Mouse (Mus musculus) lung, embryonic 15.5 days (tissue): Measurements from ENCODE around the gene Ceacam15. TPM values are rescaled to one million over a fixed set of nuclear protein-coding genes. Genes with fewer than 3 reads are reported as not detected.

Experiments
- ATAC-seq: fragments of 200-750 bp; cut with Nextera tagmentation; 2 replicates; pipeline ENCODE4 v1.8.0; 2017; ENCODE audit warnings: moderate number of reproducible peaks, borderline replicate concordance; ENCODE audit not compliant: low FRiP score, low TSS enrichment; ENCODE audit errors: extremely low read depth
- H3K27ac ChIP-seq: fragments of 300-500 bp; sonication (generic); 2 replicates; pipeline ENCODE4 v1.5.1; 2015; ENCODE audit warnings: moderate library complexity, mild to moderate bottlenecking, inconsistent platforms
- H3K27me3 ChIP-seq: fragments of 300-500 bp; sonication (generic); 2 replicates; pipeline ENCODE4 v1.6.1; 2015; ENCODE audit warnings: inconsistent platforms
- H3K36me3 ChIP-seq: fragments of 300-500 bp; sonication (generic); 2 replicates; pipeline ENCODE4 v1.6.1; 2015; ENCODE audit warnings: inconsistent platforms
- H3K4me1 ChIP-seq: fragments of 300-500 bp; sonication (generic); 2 replicates; pipeline ENCODE4 v1.6.1; 2015; ENCODE audit warnings: inconsistent platforms
- H3K4me2 ChIP-seq: fragments of 300-500 bp; sonication (generic); 2 replicates; pipeline ENCODE4 v1.6.1; 2015; ENCODE audit warnings: inconsistent platforms, mild to moderate bottlenecking, moderate library complexity
- H3K4me3 ChIP-seq: fragments of 300-500 bp; sonication (generic); 2 replicates; pipeline ENCODE4 v1.5.1; 2015; ENCODE audit warnings: mild to moderate bottlenecking, inconsistent platforms
- H3K9ac ChIP-seq: fragments of 300-500 bp; sonication (generic); 2 replicates; pipeline ENCODE4 v1.6.1; 2015; ENCODE audit warnings: inconsistent platforms
- H3K9me3 ChIP-seq: fragments of 300-500 bp; sonication (generic); 2 replicates; pipeline ENCODE4 v1.6.1; 2016; ENCODE audit warnings: inconsistent platforms
- WGBS: fragments of 180-500 bp; shearing (Covaris S2); methylation state at CpG from one replicate; pipeline ENCODE4 v1.1.7; 2015; 5-methylcytosine and 5-hydroxymethylcytosine counted together
- polyA plus RNA-seq: library from polyadenylated mRNA; unstranded; fragments of >200 nt; fragmentation: Nextera tagmentation; extraction: Ambion mirVana; gene quantifications from 2 replicates; pipeline ENCODE4 v1.2.1, GENCODE M21; 2015

Gene Ceacam15
- polyA plus RNA-seq, 1 experiment from 2014 or later: not detected

GRCm38 (mm10) chr7:16628096-16628771 is 47.3 kb downstream of the Ceacam15 start:
- Histone ChIP-seq H3K27me3 (no peaks in the 10 kb centered on the region), H3K4me2 (no peak overlapping the region), H3K9me3 (no peaks in the 10 kb centered on the region), H3K4me1 (0 out of 2 replicates have a peak, but pooled peaks cover 3% of the 10 kb centered on the region), H3K9ac (no peak overlapping the region), H3K27ac (no peak overlapping the region), H3K36me3 (no peaks in the 10 kb centered on the region), H3K4me3 (no peak overlapping the region)
- 0 out of 2 replicates have a peak, but pooled peaks have one; percentile 59 for ATAC-seq
- 34% methylated on average over 12 of the region's 12 CpGs for WGBS

GRCm38 (mm10) chr7:16623687-16624086 is 51.8 kb downstream of the Ceacam15 start:
- H3K4me2 ChIP-seq: no peak overlapping the region
- no peaks in the 10 kb centered on the region for H3K27me3 ChIP-seq
- no peak for ATAC-seq
- H3K9me3 ChIP-seq: no peaks in the 10 kb centered on the region
- H3K36me3 ChIP-seq: no peaks in the 10 kb centered on the region
- H3K27ac ChIP-seq: no peak overlapping the region
- no peak overlapping the region for H3K4me3 ChIP-seq
- no peak overlapping the region for H3K9ac ChIP-seq
- H3K4me1 ChIP-seq: peaks cover 16% of the 10 kb centered on the region

DNA sequence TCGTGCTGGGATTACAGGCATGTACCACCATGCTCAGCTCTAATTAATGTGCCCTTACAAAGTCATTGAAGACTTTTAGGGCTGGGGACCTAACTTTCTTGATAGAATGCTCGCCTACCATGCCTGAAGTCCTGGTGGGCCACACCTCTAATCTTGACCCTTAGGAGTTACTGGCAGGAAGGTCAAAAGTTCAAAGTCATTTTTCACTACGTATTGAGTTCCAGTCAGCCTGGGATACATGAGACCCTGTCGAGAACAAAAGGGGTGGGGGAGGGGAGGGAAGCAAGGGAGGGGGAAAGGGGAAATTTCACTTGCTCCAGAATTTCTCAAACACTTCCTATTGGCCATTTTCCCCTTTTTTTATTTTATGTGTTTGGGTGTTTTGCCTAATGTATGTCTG is 52.4 kb downstream of the Ceacam15 start:
- Histone ChIP-seq H3K4me2 (no peak overlapping the region), H3K4me1 (peaks cover 20% of the 10 kb centered on the region), H3K36me3 (no peaks in the 10 kb centered on the region), H3K9ac (no peak overlapping the region), H3K27me3 (no peaks in the 10 kb centered on the region), H3K27ac (no peak overlapping the region), H3K4me3 (no peak overlapping the region), H3K9me3 (no peaks in the 10 kb centered on the region)
- 36% methylated on average over 4 of the region's 4 CpGs for WGBS
- ATAC-seq: no peak

Other genes starting within 250 kb of the Ceacam15 start
- gene Tmem160, start 222.9 kb downstream of the Ceacam15 start, polyA plus RNA-seq: 43.2 and 48.5 TPM in 2 replicates
- 0.21 and 0.26 TPM in 2 replicates for gene Npas1, start 198.0 kb downstream of the Ceacam15 start, polyA plus RNA-seq
- 19.1 and 19.4 TPM in 2 replicates for gene Arhgap35, start 60.7 kb downstream of the Ceacam15 start, polyA plus RNA-seq
- gene Ceacam9, start 46.2 kb upstream of the Ceacam15 start, polyA plus RNA-seq: not detected in 2 replicates
- gene Ap2s1, start 62.7 kb upstream of the Ceacam15 start, polyA plus RNA-seq: 280 and 291 TPM in 2 replicates
- 53.7 and 54.5 TPM in 2 replicates for gene Slc1a5, start 105.6 kb upstream of the Ceacam15 start, polyA plus RNA-seq
- gene Strn4, start 140.2 kb upstream of the Ceacam15 start, polyA plus RNA-seq: 102 TPM in 2 replicates
- gene Fkrp, start 141.0 kb upstream of the Ceacam15 start, polyA plus RNA-seq: 28.9 and 30.6 TPM in 2 replicates
- 18.9 and 19.7 TPM in 2 replicates for gene Prkd2, start 167.2 kb upstream of the Ceacam15 start, polyA plus RNA-seq
- gene Dact3, start 199.6 kb upstream of the Ceacam15 start, polyA plus RNA-seq: 3.5 and 3.7 TPM in 2 replicates
- gene Gng8, start 216.1 kb upstream of the Ceacam15 start, polyA plus RNA-seq: 11.2 and 12.0 TPM in 2 replicates
- gene Ptgir, start 230.8 kb upstream of the Ceacam15 start, polyA plus RNA-seq: 2.0 and 2.4 TPM in 2 replicates
- gene Calm3, start 248.4 kb upstream of the Ceacam15 start, polyA plus RNA-seq: 101 and 104 TPM in 2 replicates